Mouse (Mus musculus) megakaryocyte-erythroid progenitor cell, adult 5 weeks (primary cell): ENCODE data around the gene Olfr1417. TPM values are rescaled to one million over a fixed set of nuclear protein-coding genes. Genes with fewer than 3 reads are reported as not detected.

Source experiments
- polyA plus RNA-seq: library from polyadenylated mRNA; stranded (reverse); fragments of >175 nt; gene quantifications from 2 replicates; pipeline ENCODE4 v1.2.3, GENCODE M21; 2012

Gene Olfr1417
- polyA plus RNA-seq = not detected in 2 replicates

DNA sequence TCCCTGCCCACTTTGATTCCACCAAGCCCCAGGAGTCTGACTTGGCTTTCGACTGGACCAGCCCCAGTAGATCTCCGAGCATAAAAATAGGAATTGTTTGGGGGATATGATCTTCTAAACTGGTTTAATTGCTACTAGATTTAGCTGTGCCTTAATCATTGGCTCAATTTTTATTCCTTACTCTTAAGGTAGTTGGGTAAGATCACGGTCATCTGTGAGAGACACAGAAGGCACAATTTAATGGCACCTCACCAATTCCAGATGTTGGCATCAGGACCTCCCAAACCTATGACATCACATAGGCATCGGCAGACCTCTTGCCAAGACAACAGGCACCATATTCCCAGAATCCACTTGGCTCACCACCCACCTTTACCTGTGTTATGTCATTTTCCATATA lies at the start of gene Olfr1417:
Gene Olfr1417 (minus strand): TSS at position 101 of the 400 bp plus-strand sequence.

GRCm38 (mm10) chr19:11886265-11886664 lies 47.2 kb upstream of the Olfr1417 start, which contains the start of gene Olfr1420:
Olfr1420 (plus strand) TSS chr19:11886565.

GRCm38 (mm10) chr19:11875006-11875405 lies 36.0 kb upstream of the Olfr1417 start, which contains the start of gene Olfr1419:
Olfr1419 (minus strand) TSS chr19:11875106.

DNA sequence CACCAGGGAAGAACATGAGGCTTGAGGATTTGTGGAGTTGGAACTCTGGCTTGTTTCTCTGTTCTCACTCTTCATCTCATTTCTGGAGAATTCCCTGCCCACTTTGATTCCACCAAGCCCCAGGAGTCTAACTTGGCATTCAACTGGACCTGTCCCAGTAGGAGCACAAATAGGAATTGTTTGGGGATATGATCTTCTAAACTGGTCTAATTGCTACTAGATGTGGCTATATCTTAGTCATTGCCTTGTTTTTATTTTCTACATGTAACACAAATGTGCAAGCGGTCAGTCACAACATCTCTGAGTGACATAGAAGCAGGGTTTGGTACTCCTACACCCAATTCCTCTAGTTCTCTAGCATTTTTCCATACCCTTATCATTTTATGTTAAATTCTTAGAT lies 21.9 kb upstream of the Olfr1417 start, which contains the start of gene Olfr1418:
Gene Olfr1418 (minus strand): TSS at position 101 of the 400 bp plus-strand sequence.

DNA sequence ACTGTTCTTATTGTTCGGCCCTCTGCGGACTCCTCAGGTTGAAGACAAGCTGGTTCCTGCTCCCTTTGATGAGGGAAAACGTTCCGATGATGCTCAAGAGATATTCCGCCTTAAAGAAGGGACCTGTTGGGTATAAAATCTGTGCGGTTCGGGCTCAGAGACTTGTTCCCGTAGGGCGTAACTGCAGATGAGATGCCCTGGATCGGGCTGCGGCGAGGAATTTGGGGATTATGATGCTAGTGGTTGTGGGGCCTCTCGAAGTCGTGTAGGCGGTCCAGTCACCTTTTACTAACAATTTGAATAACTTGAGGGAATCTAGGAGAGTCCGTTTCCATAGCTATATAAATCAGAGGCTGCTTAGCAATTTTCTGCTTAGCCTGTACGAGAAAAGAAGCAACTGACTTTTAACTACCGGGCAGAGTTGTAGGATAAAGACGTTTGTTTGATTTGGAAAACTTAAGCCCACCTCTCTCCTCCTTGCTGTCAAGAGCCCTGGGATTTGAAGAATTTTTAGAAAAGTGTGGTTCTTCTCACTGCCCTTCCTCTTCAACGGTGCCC lies 19.8 kb downstream of the Olfr1417 start, which contains the start of gene Stx3:
Gene Stx3 (minus strand): TSS at position 261 of the 558 bp plus-strand sequence.

Other genes with a start within 250 kb of the Olfr1417 start
- 0.04 and 0.34 TPM in 2 replicates for gene Ms4a6d, start 234.4 kb downstream of the Olfr1417 start, polyA plus RNA-seq
- gene Ms4a2, start 215.5 kb downstream of the Olfr1417 start, polyA plus RNA-seq = 0.68 and 0.94 TPM in 2 replicates
- gene Ms4a3, start 198.4 kb downstream of the Olfr1417 start, polyA plus RNA-seq = 26.2 and 44.0 TPM in 2 replicates
- not detected in 2 replicates for gene Oosp2, start 178.7 kb downstream of the Olfr1417 start, polyA plus RNA-seq
- gene Oosp1, start 148.1 kb downstream of the Olfr1417 start, polyA plus RNA-seq = 0.11 and 0.26 TPM in 2 replicates
- gene Oosp3, start 142.2 kb downstream of the Olfr1417 start, polyA plus RNA-seq = not detected in 2 replicates
- gene Gif, start 91.7 kb downstream of the Olfr1417 start, polyA plus RNA-seq = not detected in 2 replicates
- 19.4 and 19.9 TPM in 2 replicates for gene Mrpl16, start 68.8 kb downstream of the Olfr1417 start, polyA plus RNA-seq
- 8.1 and 15.3 TPM in 2 replicates for gene Stx3, start 19.8 kb downstream of the Olfr1417 start, polyA plus RNA-seq
- not detected in 2 replicates for gene Olfr1418, start 21.8 kb upstream of the Olfr1417 start, polyA plus RNA-seq
- not detected in 2 replicates for gene Olfr1419, start 35.9 kb upstream of the Olfr1417 start, polyA plus RNA-seq
- gene Olfr1420, start 47.3 kb upstream of the Olfr1417 start, polyA plus RNA-seq = not detected in 2 replicates
- 11.8 and 12.1 TPM in 2 replicates for gene Patl1, start 73.2 kb upstream of the Olfr1417 start, polyA plus RNA-seq
- 11.0 and 11.2 TPM in 2 replicates for gene Osbp, start 126.7 kb upstream of the Olfr1417 start, polyA plus RNA-seq
- gene Olfr1423, start 202.1 kb upstream of the Olfr1417 start, polyA plus RNA-seq = not detected in 2 replicates
- not detected in 2 replicates for gene Olfr1424, start 223.5 kb upstream of the Olfr1417 start, polyA plus RNA-seq
- gene Olfr1425, start 238.5 kb upstream of the Olfr1417 start, polyA plus RNA-seq = not detected in 2 replicates